Mouse (Mus musculus) midbrain, embryonic 13.5 days (tissue): Measurements from ENCODE around the gene Itga11. TPM values are rescaled to one million over a fixed set of nuclear protein-coding genes. Genes with fewer than 3 reads are reported as not detected.

Experiments used
- ATAC-seq: fragments of 200-750 bp; cut with Nextera tagmentation; 2 replicates; pipeline ENCODE4 v1.8.0; 2017; ENCODE audit warnings: mild to moderate bottlenecking, moderate TSS enrichment, moderate library complexity
- H3K27ac ChIP-seq: fragments of 300-500 bp; sonication (generic); 2 replicates; pipeline ENCODE4 v1.5.1; 2015; ENCODE audit warnings: inconsistent platforms, mild to moderate bottlenecking, moderate library complexity
- H3K27me3 ChIP-seq: fragments of 300-500 bp; sonication (generic); 2 replicates; pipeline ENCODE4 v1.6.1; 2015; ENCODE audit warnings: mild to moderate bottlenecking, inconsistent platforms
- H3K36me3 ChIP-seq: fragments of 300-500 bp; sonication (generic); 2 replicates; pipeline ENCODE4 v1.6.1; 2015; ENCODE audit warnings: mild to moderate bottlenecking, inconsistent platforms
- H3K4me1 ChIP-seq: fragments of 300-500 bp; sonication (generic); replicated peaks from 2 replicates; pipeline ENCODE4 v1.6.1; 2015; ENCODE audit warnings: inconsistent platforms
- H3K4me2 ChIP-seq: fragments of 300-500 bp; sonication (generic); replicated peaks from 2 replicates; pipeline ENCODE4 v1.6.1; 2015; ENCODE audit warnings: moderate library complexity, mild to moderate bottlenecking, inconsistent platforms
- H3K4me3 ChIP-seq: fragments of 300-500 bp; sonication (generic); replicated peaks from 2 replicates; pipeline ENCODE4 v1.5.1; 2015; ENCODE audit warnings: mild to moderate bottlenecking, inconsistent platforms
- H3K9ac ChIP-seq: fragments of 300-500 bp; sonication (generic); replicated peaks from 2 replicates; pipeline ENCODE4 v1.6.1; 2015; ENCODE audit warnings: mild to moderate bottlenecking, inconsistent platforms
- H3K9me3 ChIP-seq: fragments of 300-500 bp; sonication (generic); 2 replicates; pipeline ENCODE4 v1.6.1; 2016; ENCODE audit warnings: mild to moderate bottlenecking, inconsistent platforms
- WGBS: fragments of 180-500 bp; shearing (Covaris S2); methylation state at CpG from one replicate; pipeline ENCODE4 v1.1.7; 2015; 5-methylcytosine and 5-hydroxymethylcytosine counted together
- polyA plus RNA-seq: library from polyadenylated mRNA; unstranded; fragments of >200 nt; fragmentation: Nextera tagmentation; extraction: Ambion mirVana; gene quantifications from 2 replicates; pipeline ENCODE4 v1.2.1, GENCODE M21; 2015

Gene Itga11
- polyA plus RNA-seq, 1 experiment from 2014 or later = 1.7 TPM

DNA sequence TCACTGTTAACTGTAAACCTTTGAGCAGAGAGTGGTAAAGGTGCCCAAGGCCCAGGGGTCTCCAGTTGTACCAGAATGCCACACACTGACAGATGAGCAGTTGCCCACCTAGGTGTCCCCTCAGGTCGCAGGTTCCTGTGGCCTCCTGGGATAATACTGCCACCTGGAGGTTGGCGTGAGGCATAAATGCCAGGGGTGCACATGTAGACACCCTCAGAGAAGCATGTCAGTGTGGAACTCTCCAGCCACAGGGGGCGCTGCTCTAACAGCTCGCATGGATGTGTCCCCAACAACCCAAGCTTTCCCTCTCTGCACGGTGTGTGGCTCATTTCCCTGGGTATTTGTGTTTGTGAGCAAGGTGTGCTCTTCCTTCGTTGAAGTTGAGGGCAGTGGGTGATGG, 48.8 kb downstream of the Itga11 start:
- no peaks in the 10 kb centered on the region for H3K36me3 ChIP-seq
- 0 out of 2 replicates have a peak, but pooled peaks cover 2% of the 10 kb centered on the region for H3K27me3 ChIP-seq
- no peak overlapping the region for H3K4me2 ChIP-seq
- H3K4me3 ChIP-seq = no peak overlapping the region
- H3K27ac ChIP-seq = no peak overlapping the region
- no peaks in the 10 kb centered on the region for H3K9me3 ChIP-seq
- ATAC-seq = no peak
- H3K9ac ChIP-seq = no peak overlapping the region
- H3K4me1 ChIP-seq = no peaks in the 10 kb centered on the region
- 57% methylated on average over 6 of the region's 6 CpGs for WGBS

DNA sequence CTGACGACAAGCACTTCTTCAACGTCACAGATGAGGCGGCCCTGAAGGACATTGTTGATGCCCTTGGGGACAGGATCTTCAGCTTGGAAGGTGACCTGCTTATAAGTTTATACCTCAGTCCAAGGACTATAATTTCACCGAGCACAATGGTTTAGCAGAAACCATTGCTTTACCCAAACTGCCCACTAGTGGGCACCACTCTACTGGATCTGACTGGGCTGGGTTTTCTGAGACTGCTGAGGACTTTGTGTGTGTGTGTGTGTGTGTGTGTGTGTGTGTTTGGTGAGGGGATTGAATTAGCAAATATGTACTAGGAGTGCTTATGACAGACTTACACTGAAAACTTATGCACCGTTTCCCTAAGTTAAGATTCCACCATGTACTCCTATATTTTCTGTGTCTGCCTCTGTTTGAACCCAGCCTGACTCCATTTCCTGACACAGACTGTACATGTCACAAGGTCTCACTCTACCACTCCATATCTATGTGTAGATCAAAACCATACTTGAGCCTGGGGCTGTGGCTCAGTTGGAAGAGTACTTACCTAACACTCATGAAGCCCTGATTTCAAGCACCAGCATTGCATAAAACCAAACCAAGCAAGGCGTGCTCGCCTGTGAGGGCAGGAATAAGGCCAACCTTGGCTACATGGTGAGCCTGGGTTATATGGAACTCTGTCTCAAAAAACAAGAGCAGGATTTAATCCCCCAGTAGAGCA, 67.1 kb downstream of the Itga11 start:
- no peak overlapping the region for H3K4me2 ChIP-seq
- H3K4me3 ChIP-seq = no peak overlapping the region
- no peaks in the 10 kb centered on the region for H3K4me1 ChIP-seq
- no peak for ATAC-seq
- H3K9ac ChIP-seq = no peak overlapping the region
- WGBS = 58% methylated on average over 7 of the region's 7 CpGs
- no peaks in the 10 kb centered on the region for H3K9me3 ChIP-seq
- no peaks in the 10 kb centered on the region for H3K27me3 ChIP-seq
- no peaks in the 10 kb centered on the region for H3K36me3 ChIP-seq
- H3K27ac ChIP-seq = no peak overlapping the region

DNA sequence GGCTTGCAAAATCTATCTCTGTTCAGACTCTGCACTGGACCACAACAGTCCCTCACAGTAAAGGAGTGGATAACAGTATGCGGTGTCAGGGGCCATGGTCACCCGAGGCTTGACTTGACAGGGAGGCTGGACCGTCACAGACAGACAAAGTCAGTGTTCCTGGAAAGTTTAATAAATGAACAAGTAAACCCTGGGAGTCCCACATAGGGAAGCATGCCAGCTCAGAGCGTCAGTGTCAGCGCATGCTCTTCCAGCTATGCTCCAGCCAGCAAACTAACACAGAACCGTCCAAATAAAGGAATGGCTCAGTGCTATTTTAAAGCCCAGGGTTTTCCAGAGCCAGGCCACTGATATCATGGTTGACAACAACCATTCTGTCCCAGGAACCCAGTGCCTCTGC, 69.0 kb downstream of the Itga11 start:
- Histone ChIP-seq H3K4me3 (no peak overlapping the region), H3K9me3 (no peaks in the 10 kb centered on the region)
- WGBS = 82% methylated on average over 6 of the region's 6 CpGs

DNA sequence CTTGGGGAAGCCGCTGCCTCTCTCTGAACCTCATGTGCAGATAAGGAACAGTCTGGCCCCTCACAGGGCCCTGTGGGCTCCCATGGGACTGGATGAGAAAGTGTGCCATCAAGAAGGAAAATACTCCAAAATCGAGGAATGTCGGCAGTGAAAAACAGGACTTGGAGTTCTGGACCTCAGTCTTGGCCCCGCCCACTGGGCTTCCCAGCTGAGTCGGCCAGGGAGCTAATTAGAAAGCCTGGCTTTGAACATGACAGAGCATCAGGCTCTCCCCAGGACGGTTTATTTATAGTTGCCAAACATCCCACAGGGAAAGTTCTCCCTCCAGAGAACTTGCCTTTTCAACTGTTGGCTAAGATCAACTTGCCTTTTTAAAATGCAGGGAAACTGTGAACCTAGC, 72.0 kb downstream of the Itga11 start:
- Histone ChIP-seq H3K36me3 (no peaks in the 10 kb centered on the region), H3K4me2 (no peak overlapping the region), H3K27ac (no peak overlapping the region), H3K4me3 (no peak overlapping the region), H3K4me1 (no peaks in the 10 kb centered on the region), H3K9ac (no peak overlapping the region), H3K9me3 (no peaks in the 10 kb centered on the region), H3K27me3 (no peaks in the 10 kb centered on the region)
- ATAC-seq = no peak
- WGBS = 78% methylated on average over 6 of the region's 6 CpGs

More for the DNA sequence above, 69.0 kb downstream of the Itga11 start:
- Histone ChIP-seq H3K9ac (no peak overlapping the region), H3K27ac (no peak overlapping the region), H3K27me3 (no peaks in the 10 kb centered on the region), H3K4me2 (no peak overlapping the region), H3K36me3 (no peaks in the 10 kb centered on the region), H3K4me1 (no peaks in the 10 kb centered on the region)
- no peak for ATAC-seq

DNA sequence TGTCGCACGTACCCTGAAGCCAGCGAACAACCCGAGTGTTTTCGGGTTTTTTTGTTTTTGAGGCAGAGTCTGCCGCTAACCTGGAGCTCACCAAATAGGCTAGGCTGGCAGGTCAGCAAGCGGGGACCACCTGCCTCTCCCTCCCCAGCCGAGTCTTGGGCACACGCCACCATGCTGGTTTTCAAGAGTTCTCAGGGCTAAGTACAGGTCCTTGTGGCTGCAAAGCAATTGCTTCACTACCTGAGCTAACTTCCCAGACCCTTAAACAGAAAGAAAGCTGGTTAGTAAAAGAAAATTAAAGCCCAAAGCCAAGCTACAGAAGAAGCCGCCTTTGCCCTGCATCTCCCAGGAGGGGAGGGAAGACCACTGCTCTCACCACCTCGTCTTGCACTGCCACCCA, 72.8 kb downstream of the Itga11 start:
- H3K27me3 ChIP-seq = no peaks in the 10 kb centered on the region
- no peak overlapping the region for H3K4me2 ChIP-seq
- H3K27ac ChIP-seq = no peak overlapping the region
- no peaks in the 10 kb centered on the region for H3K4me1 ChIP-seq
- H3K36me3 ChIP-seq = no peaks in the 10 kb centered on the region
- no peak overlapping the region for H3K4me3 ChIP-seq
- WGBS = 90% methylated on average over 11 of the region's 11 CpGs
- H3K9ac ChIP-seq = no peak overlapping the region
- no peak for ATAC-seq
- H3K9me3 ChIP-seq = no peaks in the 10 kb centered on the region

DNA sequence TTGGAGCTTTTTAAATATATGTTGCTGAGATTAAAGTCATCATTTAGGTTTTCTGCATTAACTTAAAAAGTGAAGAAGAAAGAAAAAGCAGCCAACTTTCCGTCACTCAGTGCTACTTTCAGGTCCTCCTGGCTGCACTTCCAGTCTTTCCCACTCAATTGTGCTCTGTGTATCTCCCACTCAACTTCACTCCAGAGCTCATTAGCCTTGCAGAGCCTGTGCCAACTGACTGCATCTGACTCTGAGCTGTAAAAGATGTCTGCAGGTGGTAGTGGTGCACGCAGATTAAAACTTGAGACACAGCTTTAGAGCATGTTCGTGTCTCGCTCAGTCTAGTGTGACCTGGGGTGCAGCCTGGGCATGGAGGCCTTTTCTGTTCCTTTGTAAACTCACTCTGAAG, 80.7 kb downstream of the Itga11 start:
- 65% methylated on average over 4 of the region's 4 CpGs for WGBS
- ATAC-seq = no peak
- peaks cover 1% of the 10 kb centered on the region; the same call in 1 of the 2 replicates for H3K4me1 ChIP-seq
- H3K27ac ChIP-seq = no peak overlapping the region
- H3K4me2 ChIP-seq = no peak overlapping the region
- H3K27me3 ChIP-seq = 0 out of 2 replicates have a peak, but pooled peaks cover 4% of the 10 kb centered on the region
- H3K4me3 ChIP-seq = no peak overlapping the region
- no peak overlapping the region for H3K9ac ChIP-seq
- H3K36me3 ChIP-seq = no peaks in the 10 kb centered on the region
- no peaks in the 10 kb centered on the region for H3K9me3 ChIP-seq

DNA sequence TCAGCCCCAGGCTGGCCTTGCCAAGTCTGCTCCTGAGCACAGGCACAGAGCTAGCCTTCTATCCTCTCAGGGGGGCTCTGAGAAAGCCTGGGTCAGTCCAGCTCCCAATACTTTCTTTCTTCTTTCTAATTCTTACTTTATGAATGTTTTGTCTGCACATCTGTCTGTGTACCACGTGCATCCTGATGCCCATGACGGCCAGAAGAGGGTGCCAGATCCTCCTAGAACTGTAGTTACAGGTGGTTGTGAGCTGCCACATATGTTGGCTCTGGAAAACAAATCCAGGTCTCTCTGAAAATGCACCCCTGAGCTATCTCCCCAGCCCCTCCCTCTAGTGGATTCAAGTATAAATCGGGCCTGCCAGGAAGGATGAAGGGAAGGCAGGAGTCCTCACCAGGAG, 82.0 kb downstream of the Itga11 start:
- Histone ChIP-seq H3K4me3 (no peak overlapping the region), H3K9me3 (no peaks in the 10 kb centered on the region), H3K9ac (no peak overlapping the region), H3K27ac (no peak overlapping the region), H3K36me3 (no peaks in the 10 kb centered on the region), H3K27me3 (0 out of 2 replicates have a peak, but pooled peaks cover 4% of the 10 kb centered on the region), H3K4me2 (no peak overlapping the region), H3K4me1 (peaks cover 6% of the 10 kb centered on the region; the same call in 1 of the 2 replicates)
- WGBS = 63% methylated on average over 3 of the region's 3 CpGs
- no peak for ATAC-seq

DNA sequence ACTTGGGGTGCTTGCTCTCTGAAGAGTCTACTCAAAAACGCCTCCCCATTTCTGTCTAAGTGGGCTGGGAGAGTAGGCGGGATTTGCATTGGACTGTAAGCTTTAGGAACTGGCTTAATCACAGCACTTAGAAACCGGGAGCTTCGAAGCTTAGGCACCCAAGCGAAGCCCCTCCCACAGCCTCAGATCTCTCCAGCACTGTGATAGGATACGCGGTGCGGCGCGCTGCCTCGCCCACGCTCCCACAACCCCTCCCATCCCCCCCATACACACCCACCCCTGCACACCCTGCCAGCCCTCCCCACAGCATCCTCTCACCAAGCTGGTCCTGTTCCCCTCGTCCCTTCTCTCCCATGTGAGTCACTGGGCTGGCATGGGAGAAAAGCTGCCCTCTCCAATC, 85.9 kb downstream of the Itga11 start:
- 16% methylated on average over 13 of the region's 13 CpGs for WGBS
- H3K9ac ChIP-seq = no peak overlapping the region
- H3K27me3 ChIP-seq = 0 out of 2 replicates have a peak, but pooled peaks cover 4% of the 10 kb centered on the region
- H3K4me2 ChIP-seq = peak overlapping the region; percentile 31
- no peak for ATAC-seq
- H3K27ac ChIP-seq = no peak overlapping the region
- no peaks in the 10 kb centered on the region for H3K36me3 ChIP-seq
- H3K4me3 ChIP-seq = no peak overlapping the region
- H3K9me3 ChIP-seq = no peaks in the 10 kb centered on the region
- peaks cover 6% of the 10 kb centered on the region; the same call in 1 of the 2 replicates for H3K4me1 ChIP-seq

DNA sequence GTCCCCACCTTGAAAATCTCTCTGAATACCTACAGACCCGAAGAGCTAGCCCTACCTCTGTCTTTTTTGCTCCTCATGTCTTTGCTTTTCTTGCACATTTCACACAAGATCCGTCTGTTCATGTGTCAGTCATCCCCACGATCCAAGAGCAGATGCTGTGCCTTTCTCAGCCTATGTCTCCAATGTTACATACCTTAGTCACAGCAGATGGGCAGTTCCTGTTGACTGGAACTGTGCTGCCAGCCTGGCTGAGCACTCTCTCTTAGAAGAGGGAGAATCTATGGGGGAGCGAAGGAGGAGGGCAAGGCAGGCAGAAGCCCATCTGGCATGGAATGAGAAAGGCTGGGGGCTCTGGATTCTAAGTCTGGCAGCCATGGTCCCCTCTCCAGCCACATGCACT, 87.7 kb downstream of the Itga11 start:
- no peak overlapping the region for H3K9ac ChIP-seq
- H3K4me1 ChIP-seq = peaks cover 6% of the 10 kb centered on the region; the same call in 1 of the 2 replicates
- ATAC-seq = no peak
- H3K9me3 ChIP-seq = no peaks in the 10 kb centered on the region
- 84% methylated on average over 4 of the region's 4 CpGs for WGBS
- no peak overlapping the region for H3K4me3 ChIP-seq
- no peak overlapping the region for H3K4me2 ChIP-seq
- H3K27ac ChIP-seq = no peak overlapping the region
- H3K27me3 ChIP-seq = 0 out of 2 replicates have a peak, but pooled peaks cover 4% of the 10 kb centered on the region
- H3K36me3 ChIP-seq = no peaks in the 10 kb centered on the region

DNA sequence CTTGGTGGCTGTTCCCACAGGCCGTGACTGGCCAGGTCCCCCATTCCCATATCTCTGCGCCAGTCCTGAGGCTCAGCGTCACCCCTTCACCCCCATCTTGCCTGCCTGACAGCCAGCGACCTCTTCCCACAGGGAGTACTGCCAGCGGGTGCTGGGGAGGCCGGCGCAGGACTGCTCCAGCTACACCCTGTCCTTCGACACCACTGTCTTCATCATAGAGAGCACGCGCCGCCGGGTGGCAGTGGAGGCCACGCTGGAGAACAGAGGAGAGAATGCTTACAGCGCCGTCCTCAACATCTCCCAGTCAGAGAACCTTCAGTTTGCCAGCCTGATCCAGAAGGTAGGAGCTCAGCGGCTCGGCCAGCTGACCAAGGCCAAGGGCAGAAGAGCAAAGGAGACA, 89.8 kb downstream of the Itga11 start:
- Histone ChIP-seq H3K27ac (no peak overlapping the region), H3K36me3 (no peaks in the 10 kb centered on the region), H3K4me3 (no peak overlapping the region), H3K9ac (no peak overlapping the region), H3K4me2 (no peak overlapping the region), H3K4me1 (peaks cover 6% of the 10 kb centered on the region; the same call in 1 of the 2 replicates), H3K9me3 (no peaks in the 10 kb centered on the region), H3K27me3 (0 out of 2 replicates have a peak, but pooled peaks cover 2% of the 10 kb centered on the region)
- ATAC-seq = no peak
- 71% methylated on average over 17 of the region's 17 CpGs for WGBS

DNA sequence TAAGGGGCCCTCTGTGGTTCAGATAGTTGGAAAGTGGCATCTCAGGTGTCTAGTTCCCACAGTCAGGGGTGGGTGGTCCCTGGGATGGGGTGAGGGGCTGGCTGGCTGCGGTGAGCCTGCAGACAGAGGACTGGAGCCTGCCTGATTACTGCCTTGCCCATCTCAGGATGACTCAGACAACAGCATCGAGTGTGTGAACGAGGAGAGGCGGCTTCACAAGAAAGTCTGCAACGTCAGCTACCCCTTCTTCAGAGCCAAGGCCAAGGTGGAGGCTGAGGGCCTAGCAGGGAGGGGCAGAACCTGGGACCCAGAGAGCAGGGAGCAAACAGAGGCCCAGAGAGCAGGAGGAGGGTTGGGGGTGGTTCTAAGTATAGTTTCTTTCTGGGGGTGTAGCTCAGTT, 90.7 kb downstream of the Itga11 start:
- no peak overlapping the region for H3K9ac ChIP-seq
- WGBS = 85% methylated on average over 5 of the region's 5 CpGs

DNA sequence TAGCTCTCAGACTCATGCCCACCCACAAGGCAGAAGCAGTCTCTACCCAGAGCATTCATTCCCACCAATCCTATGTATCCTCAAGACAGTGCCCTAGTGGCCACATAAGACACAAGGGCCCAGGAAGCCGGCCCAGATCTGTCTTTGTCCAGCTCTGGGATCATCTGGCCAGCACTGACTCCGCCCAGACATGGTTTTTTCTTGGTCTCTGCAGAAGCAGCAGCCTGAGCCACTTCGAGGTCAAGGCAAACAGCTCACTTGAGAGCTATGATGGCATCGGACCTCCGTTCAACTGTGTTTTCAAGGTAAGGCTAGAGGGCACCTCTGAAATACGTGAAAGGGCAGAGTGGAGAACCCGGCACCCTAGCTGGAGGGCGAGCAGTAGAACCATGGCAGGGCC, 95.1 kb downstream of the Itga11 start:
- Histone ChIP-seq H3K4me1 (no peaks in the 10 kb centered on the region), H3K27ac (no peak overlapping the region), H3K27me3 (no peaks in the 10 kb centered on the region), H3K9me3 (no peaks in the 10 kb centered on the region), H3K9ac (no peak overlapping the region), H3K4me2 (no peak overlapping the region), H3K36me3 (no peaks in the 10 kb centered on the region), H3K4me3 (no peak overlapping the region)
- no peak for ATAC-seq
- 83% methylated on average over 8 of the region's 8 CpGs for WGBS

More for the DNA sequence above, 90.7 kb downstream of the Itga11 start:
- Histone ChIP-seq H3K27me3 (no peaks in the 10 kb centered on the region), H3K4me3 (no peak overlapping the region), H3K4me2 (no peak overlapping the region), H3K27ac (no peak overlapping the region), H3K36me3 (no peaks in the 10 kb centered on the region), H3K4me1 (peaks cover 4% of the 10 kb centered on the region; the same call in 1 of the 2 replicates), H3K9me3 (no peaks in the 10 kb centered on the region)
- ATAC-seq = no peak

DNA sequence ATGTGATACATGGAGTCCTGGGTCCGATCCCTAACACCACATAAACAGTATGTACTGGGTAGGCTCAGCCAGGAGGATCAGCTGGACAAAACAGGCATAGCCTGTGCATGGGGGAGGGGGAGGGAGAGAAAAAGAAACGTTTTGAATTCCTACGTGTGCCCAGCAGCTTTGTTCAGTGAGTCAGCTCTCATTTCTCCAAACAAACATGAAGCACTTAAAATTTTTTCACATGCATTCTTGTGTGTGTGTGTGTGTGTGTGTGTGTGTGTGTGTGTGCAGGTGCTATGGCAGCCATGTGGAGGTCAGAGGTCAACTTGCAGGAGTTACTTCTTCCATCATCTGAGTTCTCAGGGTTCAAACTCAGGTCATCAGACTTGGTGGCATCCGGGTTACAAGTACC, 97.8 kb downstream of the Itga11 start:
- no peaks in the 10 kb centered on the region for H3K36me3 ChIP-seq
- no peak overlapping the region for H3K4me3 ChIP-seq
- no peaks in the 10 kb centered on the region for H3K9me3 ChIP-seq
- no peaks in the 10 kb centered on the region for H3K27me3 ChIP-seq
- H3K27ac ChIP-seq = no peak overlapping the region
- H3K9ac ChIP-seq = no peak overlapping the region
- ATAC-seq = no peak
- H3K4me1 ChIP-seq = no peaks in the 10 kb centered on the region
- H3K4me2 ChIP-seq = no peak overlapping the region
- WGBS = 78% methylated on average over 4 of the region's 4 CpGs
